Mouse (Mus musculus): ENCODE data around the gene Slc6a21. TPM values are rescaled to one million over a fixed set of nuclear protein-coding genes. Genes with fewer than 3 reads are reported as not detected.
A peak's percentile ranks its signal among the peaks of the same experiment; 100 is the strongest.

The Slc6a21 gene
- polyA plus RNA-seq, 1 experiment from 2014 or later: not detected

DNA sequence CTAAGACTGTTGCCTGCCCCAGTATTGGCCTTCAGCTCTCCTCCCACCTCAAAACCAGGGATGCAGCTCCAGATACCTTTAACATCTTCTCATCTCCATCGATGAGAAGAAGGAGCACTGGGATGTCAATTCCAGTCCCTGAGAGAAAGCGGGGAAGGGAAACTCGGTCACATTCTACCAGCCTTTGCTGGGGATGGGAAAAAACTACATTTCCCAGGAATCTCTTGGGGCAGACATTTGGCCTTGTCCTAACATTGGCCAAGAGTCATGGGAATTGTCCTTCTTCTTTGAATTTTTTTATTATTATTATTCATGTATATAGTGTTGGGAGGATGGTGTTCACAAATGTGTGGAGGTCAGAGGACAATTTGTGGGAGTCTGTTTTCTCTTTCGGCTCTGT is 44.9 kb downstream of the Slc6a21 start:
- Histone ChIP-seq H3K9ac (no peak overlapping the region), H3K4me1 (replicated peaks) (no peaks in the 10 kb centered on the region), H3K4me2 (no peak overlapping the region), H3K9me3 (replicated peaks) (no peaks in the 10 kb centered on the region), H3K27me3 (no peaks in the 10 kb centered on the region), H3K4me3 (replicated peaks) (no peak overlapping the region), H3K27ac (replicated peaks) (no peak overlapping the region), H3K36me3 (replicated peaks) (no peaks in the 10 kb centered on the region)
- 77% methylated on average over 4 of the region's 4 CpGs for WGBS (ENCODE audit: insufficient replicate concordance)
- ATAC-seq (ENCODE audit: insufficient read depth): no peak

DNA sequence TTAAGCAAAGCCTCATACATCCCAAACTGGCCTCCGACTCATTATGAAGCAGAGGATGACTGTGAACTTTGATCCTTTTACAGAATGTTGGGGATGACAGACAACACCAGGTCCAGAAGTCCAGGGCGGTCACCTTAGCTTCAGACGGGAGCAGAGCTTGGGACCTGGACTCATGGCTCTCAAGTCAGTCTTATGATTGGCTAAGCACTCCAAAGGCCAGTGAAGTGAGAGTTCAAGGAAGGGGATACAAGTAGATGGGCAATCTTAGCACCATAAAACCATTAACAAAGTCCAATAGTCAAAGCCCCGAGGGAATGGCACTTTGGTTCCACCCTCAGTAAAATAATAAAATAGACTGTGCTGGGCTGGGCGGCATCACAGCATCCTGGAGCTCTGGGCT is 45.8 kb downstream of the Slc6a21 start:
- Histone ChIP-seq H3K4me1 (replicated peaks) (no peaks in the 10 kb centered on the region), H3K9me3 (replicated peaks) (no peaks in the 10 kb centered on the region), H3K27me3 (no peaks in the 10 kb centered on the region), H3K36me3 (replicated peaks) (no peaks in the 10 kb centered on the region), H3K27ac (replicated peaks) (no peak overlapping the region), H3K4me3 (replicated peaks) (no peak overlapping the region), H3K4me2 (no peak overlapping the region), H3K9ac (no peak overlapping the region)
- ATAC-seq (ENCODE audit: insufficient read depth): no peak
- 62% methylated on average over 5 of the region's 5 CpGs for WGBS (ENCODE audit: insufficient replicate concordance)

DNA sequence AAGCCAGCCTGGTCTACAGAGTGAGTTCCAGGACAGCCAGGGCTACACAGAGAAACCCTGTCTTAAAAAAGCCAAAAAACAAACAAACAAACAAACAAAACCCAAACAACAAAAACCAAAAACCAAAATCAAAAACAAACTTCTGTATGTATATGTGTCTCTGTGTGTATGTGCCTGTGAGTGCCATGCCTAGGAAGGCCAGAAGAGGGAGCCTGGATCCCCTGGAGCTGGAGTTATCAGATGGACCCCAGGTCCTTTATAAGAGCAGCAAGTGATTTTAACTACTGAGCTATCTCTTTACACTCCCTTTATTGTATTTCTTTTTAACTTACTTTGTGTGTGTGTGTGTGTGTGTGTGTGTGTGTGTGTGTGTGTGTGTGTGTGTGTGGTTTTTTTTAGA is 48.5 kb downstream of the Slc6a21 start:
- no peak overlapping the region for H3K4me2 ChIP-seq
- H3K9ac ChIP-seq: no peak overlapping the region
- no peak overlapping the region for H3K27ac ChIP-seq (replicated peaks)
- no peaks in the 10 kb centered on the region for H3K4me1 ChIP-seq (replicated peaks)
- H3K36me3 ChIP-seq (replicated peaks): no peaks in the 10 kb centered on the region
- H3K4me3 ChIP-seq (replicated peaks): no peak overlapping the region
- ATAC-seq (ENCODE audit: insufficient read depth): no peak
- H3K9me3 ChIP-seq (replicated peaks): no peaks in the 10 kb centered on the region
- H3K27me3 ChIP-seq: peaks cover under 1% of the 10 kb centered on the region; the same call in 1 of the 2 replicates

DNA sequence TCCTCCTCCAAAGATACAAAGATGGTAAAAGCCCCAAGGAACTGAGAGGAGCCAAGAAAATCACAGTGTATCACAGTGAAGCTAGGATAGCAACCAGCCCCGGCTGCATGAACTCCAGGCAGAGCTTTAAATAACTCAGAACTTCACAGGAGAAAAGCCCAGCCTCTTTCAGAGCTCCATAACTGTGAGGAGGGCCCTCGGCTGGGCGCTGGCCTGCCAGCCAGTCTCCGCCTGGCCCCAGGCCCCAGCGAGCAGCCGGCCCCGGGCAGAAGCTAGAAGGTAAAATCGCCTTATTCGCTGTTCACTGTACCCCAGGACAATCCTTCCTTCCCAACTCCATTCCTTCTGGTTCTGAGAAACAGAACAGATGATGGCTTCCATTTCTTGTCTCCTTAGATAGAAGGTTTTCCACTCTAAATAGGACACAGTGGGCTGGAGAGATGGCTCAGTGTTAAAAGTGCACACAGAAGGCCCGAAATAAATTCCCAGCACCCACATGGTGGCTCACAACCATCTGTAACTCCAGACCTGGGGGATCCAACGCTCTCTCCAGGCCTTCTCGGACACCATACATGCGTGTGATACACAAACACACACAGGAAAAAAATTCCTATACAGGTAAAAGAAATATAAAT is 51.6 kb downstream of the Slc6a21 start:
- H3K27ac ChIP-seq (replicated peaks): no peak overlapping the region
- ATAC-seq (ENCODE audit: insufficient read depth): no peak
- no peaks in the 10 kb centered on the region for H3K9me3 ChIP-seq (replicated peaks)
- H3K4me1 ChIP-seq (replicated peaks): peaks cover 14% of the 10 kb centered on the region
- no peak overlapping the region for H3K9ac ChIP-seq
- 68% methylated on average over 13 of the region's 13 CpGs for WGBS (ENCODE audit: insufficient replicate concordance)
- H3K4me3 ChIP-seq (replicated peaks): no peak overlapping the region
- peaks cover 31% of the 10 kb centered on the region for H3K27me3 ChIP-seq
- no peak overlapping the region for H3K4me2 ChIP-seq
- H3K36me3 ChIP-seq (replicated peaks): no peaks in the 10 kb centered on the region

- Histone ChIP-seq H3K27ac (replicated peaks) (no peak overlapping the region), H3K4me1 (replicated peaks) (peaks cover 14% of the 10 kb centered on the region), H3K4me2 (no peak overlapping the region), H3K9me3 (replicated peaks) (no peaks in the 10 kb centered on the region), H3K27me3 (peaks cover 56% of the 10 kb centered on the region), H3K9ac (no peak overlapping the region), H3K36me3 (replicated peaks) (no peaks in the 10 kb centered on the region), H3K4me3 (replicated peaks) (no peak overlapping the region)
- 62% methylated on average over 6 of the region's 6 CpGs for WGBS (ENCODE audit: insufficient replicate concordance)
- no peak for ATAC-seq (ENCODE audit: insufficient read depth)
Measured at GRCm38 (mm10) chr7:45331502-45331901, 54.2 kb downstream of the Slc6a21 start.

DNA sequence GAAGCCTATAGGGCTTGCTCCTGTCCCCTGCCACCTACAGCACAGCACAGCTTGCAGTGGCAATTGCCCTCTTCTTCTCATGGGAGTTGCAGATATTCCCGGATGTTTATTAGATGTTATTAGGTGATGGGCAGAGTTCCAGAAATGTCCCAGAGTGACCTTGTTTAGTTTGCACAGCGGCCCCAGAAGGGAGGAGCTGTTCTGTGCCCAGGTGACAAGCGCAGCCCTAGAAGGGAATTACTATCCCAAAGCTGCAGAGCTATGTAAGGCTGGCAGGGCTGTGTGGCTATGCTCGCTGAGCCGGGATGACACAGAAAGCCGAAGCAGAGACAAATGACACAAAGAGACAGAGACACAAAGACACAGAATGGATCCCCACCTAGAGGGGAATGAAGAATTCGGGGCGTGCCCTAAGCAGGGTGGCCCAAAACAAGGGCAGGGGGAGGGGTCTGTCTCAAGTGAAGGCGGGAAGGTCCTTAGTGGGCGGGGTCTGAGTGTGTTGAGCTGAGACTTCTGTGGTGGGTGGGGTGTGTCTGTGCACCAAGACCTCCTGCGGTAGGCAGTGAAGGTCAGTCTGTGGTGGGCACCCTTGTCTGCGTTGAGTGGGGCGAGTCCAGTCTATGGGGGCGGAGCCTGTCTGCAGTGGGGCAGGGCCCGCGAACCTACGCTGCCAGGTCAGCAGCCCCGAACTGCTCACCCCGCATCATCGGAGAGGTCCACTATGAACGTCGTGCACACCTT is 55.5 kb downstream of the Slc6a21 start:
- H3K27ac ChIP-seq (replicated peaks): no peak overlapping the region

DNA sequence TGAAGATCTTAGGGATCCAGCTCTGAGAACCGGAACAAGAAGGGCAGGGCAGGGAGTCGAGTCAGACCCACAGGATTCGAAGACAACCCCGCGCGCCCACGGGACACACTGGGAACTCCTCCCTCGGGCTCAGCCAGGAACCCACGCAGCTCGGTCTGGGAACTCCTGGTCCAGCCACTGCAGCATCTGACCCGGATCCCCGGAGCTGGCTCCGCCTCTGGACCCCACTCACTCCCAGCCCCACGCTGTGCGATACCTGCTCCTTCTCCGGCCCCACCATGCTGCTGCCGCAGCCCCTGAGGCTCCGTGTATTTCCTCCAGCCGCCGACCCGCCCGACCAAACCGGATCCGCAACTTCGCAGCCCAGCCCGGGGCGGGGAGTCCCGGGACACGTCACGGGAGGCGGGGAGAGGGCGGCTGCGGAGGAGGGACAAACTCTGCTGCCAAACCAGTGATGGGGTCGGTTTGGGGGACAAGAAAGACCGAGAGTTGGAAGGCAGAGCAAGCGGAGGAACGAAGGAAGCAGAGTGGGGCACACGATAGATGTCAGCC is 56.2 kb downstream of the Slc6a21 start, which contains the start of gene Trpm4:
TSS of gene Trpm4 (minus strand) at position 350 of the 552 bp plus-strand sequence.
- peaks cover 75% of the 10 kb centered on the region for H3K27me3 ChIP-seq
- no peaks in the 10 kb centered on the region for H3K9me3 ChIP-seq (replicated peaks)
- peak within 1 kb of the TSS; percentile 56 for H3K4me3 ChIP-seq (replicated peaks)
- H3K27ac ChIP-seq (replicated peaks): no peak within 1 kb of the TSS
- H3K9ac ChIP-seq: peak within 1 kb of the TSS; percentile 27; the same call in 1 of the 2 replicates
- peaks cover 23% of the 10 kb centered on the region for H3K4me1 ChIP-seq (replicated peaks)
- ATAC-seq (ENCODE audit: insufficient read depth): no peak; the same call in 1 of the 2 replicates
- under 1% methylated on average over 38 of the region's 38 CpGs for WGBS (ENCODE audit: insufficient replicate concordance)
- no peaks in the 10 kb centered on the region for H3K36me3 ChIP-seq (replicated peaks)
- peak within 1 kb of the TSS; percentile 74 for H3K4me2 ChIP-seq

More for the DNA sequence above, 55.5 kb downstream of the Slc6a21 start:
- Histone ChIP-seq H3K4me2 (peak overlapping the region; percentile 74), H3K9ac (0 out of 2 replicates have a peak overlapping the region, but pooled peaks have one; percentile 27), H3K27me3 (peaks cover 68% of the 10 kb centered on the region), H3K9me3 (replicated peaks) (no peaks in the 10 kb centered on the region), H3K4me1 (replicated peaks) (peaks cover 17% of the 10 kb centered on the region), H3K4me3 (replicated peaks) (peak overlapping the region; percentile 56), H3K36me3 (replicated peaks) (no peaks in the 10 kb centered on the region)
- WGBS (ENCODE audit: insufficient replicate concordance): 4% methylated on average over 22 of the region's 22 CpGs
- ATAC-seq (ENCODE audit: insufficient read depth): peak; percentile 23; the same call in 1 of the 2 replicates

- Histone ChIP-seq H3K4me2 (no peak overlapping the region), H3K4me3 (replicated peaks) (no peak overlapping the region), H3K9ac (no peak overlapping the region), H3K36me3 (replicated peaks) (no peaks in the 10 kb centered on the region), H3K27ac (replicated peaks) (no peak overlapping the region), H3K27me3 (peaks cover 86% of the 10 kb centered on the region), H3K9me3 (replicated peaks) (no peaks in the 10 kb centered on the region), H3K4me1 (replicated peaks) (peaks cover 34% of the 10 kb centered on the region)
- no peak for ATAC-seq (ENCODE audit: insufficient read depth)
- WGBS (ENCODE audit: insufficient replicate concordance): 51% methylated on average over 3 of the region's 3 CpGs
Measured at GRCm38 (mm10) chr7:45334605-45335004, 57.3 kb downstream of the Slc6a21 start.

DNA sequence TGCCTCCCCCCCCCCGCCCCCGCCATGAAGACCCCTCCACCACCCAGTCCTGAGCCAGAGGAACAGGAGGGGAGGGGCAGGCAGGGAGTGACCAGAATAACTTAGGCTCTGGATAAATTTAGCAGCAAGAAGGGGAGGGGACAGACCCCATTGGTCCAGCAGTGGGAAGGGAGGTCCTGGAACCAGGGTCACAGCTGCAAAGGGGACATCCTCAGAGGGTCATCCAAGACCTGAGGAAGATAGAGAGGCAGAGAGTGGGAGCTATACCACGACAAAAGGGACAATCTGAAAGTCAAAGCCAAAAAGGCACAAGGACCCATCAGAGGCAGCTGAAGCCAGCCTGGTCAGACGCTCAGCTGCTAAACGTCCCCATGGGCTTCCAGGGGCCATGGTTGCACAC is 57.7 kb downstream of the Slc6a21 start, which contains the start of gene Hrc:
TSS of gene Hrc (plus strand) at position 235 of the 400 bp plus-strand sequence.
- ATAC-seq (ENCODE audit: insufficient read depth): no peak
- Histone ChIP-seq H3K4me3 (replicated peaks) (no peak within 1 kb of the TSS), H3K4me2 (no peak within 1 kb of the TSS), H3K27me3 (peaks cover 90% of the 10 kb centered on the region), H3K36me3 (replicated peaks) (no peaks in the 10 kb centered on the region), H3K4me1 (replicated peaks) (peaks cover 39% of the 10 kb centered on the region), H3K9me3 (replicated peaks) (no peaks in the 10 kb centered on the region), H3K27ac (replicated peaks) (no peak within 1 kb of the TSS), H3K9ac (no peak within 1 kb of the TSS)
- WGBS (ENCODE audit: insufficient replicate concordance): 23% methylated on average over 5 of the region's 5 CpGs

- Histone ChIP-seq H3K36me3 (replicated peaks) (no peaks in the 10 kb centered on the region), H3K9me3 (replicated peaks) (no peaks in the 10 kb centered on the region), H3K4me1 (replicated peaks) (peaks cover 51% of the 10 kb centered on the region), H3K4me3 (replicated peaks) (no peak overlapping the region), H3K9ac (no peak overlapping the region), H3K27ac (replicated peaks) (no peak overlapping the region), H3K27me3 (peaks cover 96% of the 10 kb centered on the region), H3K4me2 (no peak overlapping the region)
- WGBS (ENCODE audit: insufficient replicate concordance): 51% methylated on average over 4 of the region's 4 CpGs
- no peak for ATAC-seq (ENCODE audit: insufficient read depth)
Measured at GRCm38 (mm10) chr7:45336319-45336718, 59.0 kb downstream of the Slc6a21 start.

DNA sequence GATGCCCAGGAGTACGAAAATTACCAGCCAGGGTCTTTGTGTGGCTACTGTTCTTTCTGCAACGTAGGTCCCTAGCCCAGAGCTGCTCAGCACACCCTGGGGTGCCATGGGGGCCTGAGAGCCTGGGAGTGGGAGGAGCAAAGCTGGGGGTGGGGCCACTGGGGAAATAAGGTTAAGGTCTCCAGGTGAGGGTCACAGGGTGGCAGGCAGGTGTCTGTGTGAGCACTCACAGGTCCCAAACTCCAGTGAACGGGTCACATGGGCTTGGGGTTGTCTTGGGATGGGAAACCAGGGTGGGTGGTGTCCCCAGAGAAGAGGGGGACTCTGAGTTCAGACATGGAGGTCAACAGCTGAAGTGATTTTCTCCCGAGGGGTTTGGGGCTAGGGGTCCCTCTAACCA is 60.2 kb downstream of the Slc6a21 start:
- Histone ChIP-seq H3K9me3 (replicated peaks) (no peaks in the 10 kb centered on the region), H3K4me1 (replicated peaks) (peaks cover 58% of the 10 kb centered on the region), H3K4me3 (replicated peaks) (no peak overlapping the region), H3K27ac (replicated peaks) (no peak overlapping the region), H3K4me2 (no peak overlapping the region), H3K9ac (no peak overlapping the region), H3K36me3 (replicated peaks) (no peaks in the 10 kb centered on the region), H3K27me3 (peaks cover 90% of the 10 kb centered on the region)
- no peak for ATAC-seq (ENCODE audit: insufficient read depth)
- 10% methylated on average over 4 of the region's 4 CpGs for WGBS (ENCODE audit: insufficient replicate concordance)
